Mouse (Mus musculus) forebrain, embryonic 15.5 days (tissue): Measurements from ENCODE around the gene Xrn2. TPM values are rescaled to one million over a fixed set of nuclear protein-coding genes. Genes with fewer than 3 reads are reported as not detected.

Source experiments
- ATAC-seq: fragments of 200-750 bp; cut with Nextera tagmentation; replicated peaks from 2 replicates; pipeline ENCODE4 v1.8.0; 2017; ENCODE audit warnings: mild to moderate bottlenecking, moderate TSS enrichment, moderate library complexity
- H3K27ac ChIP-seq: fragments of 300-500 bp; sonication (generic); replicated peaks from 2 replicates; pipeline ENCODE4 v1.5.1; 2015; ENCODE audit warnings: mild to moderate bottlenecking, inconsistent platforms
- H3K27me3 ChIP-seq: fragments of 300-500 bp; sonication (generic); 2 replicates; pipeline ENCODE4 v1.6.1; 2015; ENCODE audit warnings: inconsistent platforms
- H3K36me3 ChIP-seq: fragments of 300-500 bp; sonication (generic); 2 replicates; pipeline ENCODE4 v1.6.1; 2015; ENCODE audit warnings: mild to moderate bottlenecking, inconsistent platforms
- H3K4me1 ChIP-seq: fragments of 300-500 bp; sonication (generic); 2 replicates; pipeline ENCODE4 v1.6.1; 2015; ENCODE audit warnings: inconsistent platforms
- H3K4me2 ChIP-seq: fragments of 300-500 bp; sonication (generic); replicated peaks from 2 replicates; pipeline ENCODE4 v1.6.1; 2015; ENCODE audit warnings: mild to moderate bottlenecking, inconsistent platforms
- H3K4me3 ChIP-seq: fragments of 300-500 bp; sonication (generic); 2 replicates; pipeline ENCODE4 v1.5.1; 2015; ENCODE audit warnings: mild to moderate bottlenecking, inconsistent platforms
- H3K9ac ChIP-seq: fragments of 300-500 bp; sonication (generic); replicated peaks from 2 replicates; pipeline ENCODE4 v1.6.1; 2015; ENCODE audit warnings: mild to moderate bottlenecking, inconsistent platforms
- H3K9me3 ChIP-seq: fragments of 300-500 bp; sonication (generic); 2 replicates; pipeline ENCODE4 v1.6.1; 2016; ENCODE audit warnings: inconsistent platforms
- WGBS: fragments of 180-500 bp; shearing (Covaris S2); methylation state at CpG from one replicate; pipeline ENCODE4 v1.1.7; 2015; ENCODE audit warnings: mixed read lengths; 5-methylcytosine and 5-hydroxymethylcytosine counted together
- polyA plus RNA-seq: library from polyadenylated mRNA; unstranded; fragments of >200 nt; fragmentation: Nextera tagmentation; extraction: Ambion mirVana; gene quantifications from 2 replicates; pipeline ENCODE4 v1.2.1, GENCODE M21; 2015

The Xrn2 gene
- polyA plus RNA-seq, 1 experiment from 2014 or later: 92.1 TPM

GRCm38 (mm10) chr2:147127366-147127765, 114.6 kb downstream of the Xrn2 start:
- no peak for ATAC-seq
- Histone ChIP-seq H3K9me3 (no peaks in the 10 kb centered on the region), H3K4me1 (no peaks in the 10 kb centered on the region), H3K4me2 (no peak overlapping the region), H3K27me3 (no peaks in the 10 kb centered on the region), H3K36me3 (no peaks in the 10 kb centered on the region), H3K4me3 (no peak overlapping the region), H3K27ac (no peak overlapping the region), H3K9ac (no peak overlapping the region)
- 74% methylated on average over 6 of the region's 6 CpGs for WGBS

Other genes with a start within 250 kb of the Xrn2 start
- 23.4 and 26.4 TPM in 2 replicates for gene Kiz, start 157.1 kb upstream of the Xrn2 start, polyA plus RNA-seq
- gene Nkx2-4, start 72.4 kb downstream of the Xrn2 start, polyA plus RNA-seq: 0.31 and 0.76 TPM in 2 replicates
- 1.5 and 4.1 TPM in 2 replicates for gene Nkx2-2, start 181.2 kb downstream of the Xrn2 start, polyA plus RNA-seq